Mouse (Mus musculus) kidney, embryonic 16.5 days (tissue): Measurements from ENCODE around the gene Olfr54. TPM values are rescaled to one million over a fixed set of nuclear protein-coding genes. Genes with fewer than 3 reads are reported as not detected.

Experiments used
- ATAC-seq: fragments of 200-750 bp; cut with Nextera tagmentation; 2 replicates; pipeline ENCODE4 v1.8.0; 2017; ENCODE audit warnings: moderate TSS enrichment; ENCODE audit not compliant: low FRiP score, low TSS enrichment
- H3K27ac ChIP-seq: fragments of 300-500 bp; sonication (generic); 2 replicates; pipeline ENCODE4 v1.5.1; 2014; ENCODE audit warnings: low read length
- H3K27me3 ChIP-seq: fragments of 300-500 bp; sonication (generic); 2 replicates; pipeline ENCODE4 v1.6.1; 2014; ENCODE audit warnings: low read length, control low read depth, mixed read lengths; ENCODE audit not compliant: insufficient read depth
- H3K36me3 ChIP-seq: fragments of 300-500 bp; sonication (generic); 2 replicates; pipeline ENCODE4 v1.6.1; 2014; ENCODE audit warnings: low read length, control low read depth, mixed read lengths; ENCODE audit not compliant: insufficient read depth
- H3K4me1 ChIP-seq: fragments of 300-500 bp; sonication (generic); 2 replicates; pipeline ENCODE4 v1.6.1; 2014; ENCODE audit warnings: low read length, control low read depth, mixed read lengths; ENCODE audit not compliant: insufficient read depth
- H3K4me2 ChIP-seq: fragments of 300-500 bp; sonication (generic); replicated peaks from 2 replicates; pipeline ENCODE4 v1.6.1; 2014; ENCODE audit warnings: low read depth, low read length
- H3K4me3 ChIP-seq: fragments of 300-500 bp; sonication (generic); 2 replicates; pipeline ENCODE4 v1.5.1; 2014; ENCODE audit warnings: mild to moderate bottlenecking, low read length
- H3K9ac ChIP-seq: fragments of 300-500 bp; sonication (generic); replicated peaks from 2 replicates; pipeline ENCODE4 v1.6.1; 2014; ENCODE audit warnings: low read length
- H3K9me3 ChIP-seq: fragments of 300-500 bp; sonication (generic); 2 replicates; pipeline ENCODE4 v1.6.1; 2016; ENCODE audit warnings: low read length, control low read depth
- WGBS: fragments of 180-500 bp; shearing (Covaris S2); extraction: QIAGEN DNeasy Blood & Tissue Kit; methylation state at CpG from one replicate; pipeline ENCODE4 v1.1.7; 2014; 5-methylcytosine and 5-hydroxymethylcytosine counted together
- polyA plus RNA-seq: library from polyadenylated mRNA; unstranded; fragments of >200 nt; fragmentation: Nextera tagmentation; extraction: Ambion mirVana; gene quantifications from 2 replicates; pipeline ENCODE4 v1.2.1, GENCODE M21; 2015

Olfr54 gene
- polyA plus RNA-seq, 1 experiment from 2014 or later: not detected

GRCm38 (mm10) chr11:51060981-51061380, 46.9 kb downstream of the Olfr54 start:
- Histone ChIP-seq H3K36me3 (peaks cover 8% of the 10 kb centered on the region; the same call in 1 of the 2 replicates), H3K27ac (no peak overlapping the region), H3K9me3 (no peaks in the 10 kb centered on the region), H3K4me3 (no peak overlapping the region), H3K4me1 (peaks cover 8% of the 10 kb centered on the region), H3K27me3 (no peaks in the 10 kb centered on the region), H3K9ac (no peak overlapping the region), H3K4me2 (no peak overlapping the region)
- 89% methylated on average over 6 of the region's 6 CpGs for WGBS
- no peak for ATAC-seq

- no peaks in the 10 kb centered on the region for H3K9me3 ChIP-seq
- H3K4me1 ChIP-seq: peaks cover 8% of the 10 kb centered on the region
- H3K36me3 ChIP-seq: peaks cover 23% of the 10 kb centered on the region; the same call in 1 of the 2 replicates
- no peak overlapping the region for H3K9ac ChIP-seq
- ATAC-seq: no peak
- 66% methylated on average over 7 of the region's 7 CpGs for WGBS
- H3K27me3 ChIP-seq: no peaks in the 10 kb centered on the region
- no peak overlapping the region for H3K4me2 ChIP-seq
- no peak overlapping the region for H3K4me3 ChIP-seq
- H3K27ac ChIP-seq: no peak overlapping the region
These were observed 49.2 kb downstream of the Olfr54 start for GRCm38 (mm10) chr11:51063276-51063675.

- H3K9ac ChIP-seq: no peak overlapping the region
- WGBS: 96% methylated on average over 8 of the region's 8 CpGs
- no peak overlapping the region for H3K27ac ChIP-seq
- no peaks in the 10 kb centered on the region for H3K9me3 ChIP-seq
- peaks cover 29% of the 10 kb centered on the region; the same call in 1 of the 2 replicates for H3K36me3 ChIP-seq
- peaks cover 8% of the 10 kb centered on the region for H3K4me1 ChIP-seq
- H3K27me3 ChIP-seq: no peaks in the 10 kb centered on the region
- ATAC-seq: no peak
- H3K4me3 ChIP-seq: no peak overlapping the region
- H3K4me2 ChIP-seq: no peak overlapping the region
These were observed 49.8 kb downstream of the Olfr54 start for GRCm38 (mm10) chr11:51063841-51064240.

Other genes starting within 250 kb of the Olfr54 start
- 27.6 and 29.3 TPM in 2 replicates for gene Zfp354c, start 186.5 kb upstream of the Olfr54 start, polyA plus RNA-seq
- gene Zfp879, start 172.7 kb upstream of the Olfr54 start, polyA plus RNA-seq: 0.72 and 1.0 TPM in 2 replicates
- 0.10 TPM in 1 of 2 replicates, not detected in the other for gene Grm6, start 163.6 kb upstream of the Olfr54 start, polyA plus RNA-seq
- gene Zfp454, start 126.6 kb upstream of the Olfr54 start, polyA plus RNA-seq: 8.6 and 9.6 TPM in 2 replicates
- 15.4 and 18.2 TPM in 2 replicates for gene Zfp2, start 98.1 kb upstream of the Olfr54 start, polyA plus RNA-seq
- gene Zfp354b, start 82.6 kb upstream of the Olfr54 start, polyA plus RNA-seq: 1.7 and 1.9 TPM in 2 replicates
- not detected in 2 replicates for gene 4933414I15Rik, start 70.5 kb upstream of the Olfr54 start, polyA plus RNA-seq
- not detected in 2 replicates for gene Prop1, start 60.5 kb upstream of the Olfr54 start, polyA plus RNA-seq
- gene Olfr1378, start 47.7 kb upstream of the Olfr54 start, polyA plus RNA-seq: not detected in 2 replicates
- gene Olfr1377, start 32.3 kb upstream of the Olfr54 start, polyA plus RNA-seq: not detected in 2 replicates
- not detected in 2 replicates for gene Olfr51, start 10.6 kb upstream of the Olfr54 start, polyA plus RNA-seq
- gene Olfr1375, start 33.9 kb downstream of the Olfr54 start, polyA plus RNA-seq: not detected in 2 replicates
- gene Zfp354a, start 45.0 kb downstream of the Olfr54 start, polyA plus RNA-seq: 13.5 and 14.2 TPM in 2 replicates
- gene Gm12569, start 206.2 kb downstream of the Olfr54 start, polyA plus RNA-seq: not detected in 2 replicates
- 113 and 128 TPM in 2 replicates for gene Clk4, start 247.5 kb downstream of the Olfr54 start, polyA plus RNA-seq
- gene BC049762, start 248.8 kb downstream of the Olfr54 start, polyA plus RNA-seq: 0.21 and 0.29 TPM in 2 replicates